Mouse (Mus musculus) brain, embryonic 14.5 days (tissue): ENCODE measurements around the gene Astn1. TPM values are rescaled to one million over a fixed set of nuclear protein-coding genes. Genes with fewer than 3 reads are reported as not detected.

Experiments used
- DNase-seq: peaks from one replicate; pipeline ENCODE4 v3.0.0-alpha.2; 2011; ENCODE audit warnings: low read depth
- CTCF ChIP-seq: fragments of 200-500 bp; IDR thresholded peaks from 2 replicates; pipeline ENCODE4 v1.5.1; 2012; ENCODE audit warnings: inconsistent platforms, mild to moderate bottlenecking, moderate library complexity, borderline replicate concordance; ENCODE audit not compliant: insufficient read depth, insufficient read length; ENCODE audit errors: extremely low read depth
- POLR2A ChIP-seq: fragments of 200-500 bp; IDR thresholded peaks from 2 replicates; pipeline ENCODE4 v1.6.1; 2012; ENCODE audit warnings: mild to moderate bottlenecking, inconsistent platforms, borderline replicate concordance; ENCODE audit not compliant: poor library complexity, insufficient read depth, insufficient read length, severe bottlenecking; ENCODE audit errors: extremely low read depth
- polyA plus RNA-seq: library from polyadenylated mRNA; depleted of rRNA; stranded (reverse); fragments of >200 nt; gene quantifications from 2 replicates; pipeline ENCODE4 v1.2.3, GENCODE M21; 2012

The Astn1 gene
- polyA plus RNA-seq, 1 experiment: 71.3 TPM

DNA sequence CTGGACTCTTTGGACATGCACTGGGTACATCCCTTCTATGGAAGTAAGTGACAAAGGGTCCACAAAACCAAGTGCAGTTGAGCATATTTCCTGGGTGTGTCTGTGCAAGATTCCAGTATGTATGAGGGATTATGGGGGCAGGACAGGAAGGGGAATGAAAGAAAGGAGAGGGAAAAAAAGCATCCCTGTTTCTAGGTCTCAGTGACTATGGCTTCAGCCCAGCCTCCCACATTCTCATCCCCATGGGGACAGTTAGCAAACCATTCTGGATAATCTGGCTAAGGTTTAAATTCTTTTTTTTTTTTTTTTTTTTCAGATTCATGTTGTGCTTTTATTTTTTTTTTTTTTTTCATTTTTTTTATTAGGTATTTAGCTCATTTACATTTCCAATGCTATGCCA, 280.2 kb downstream of the Astn1 start:
- DNase-seq: no peak
- TF ChIP-seq POLR2A: no peak
- TF ChIP-seq CTCF: no peak

DNA sequence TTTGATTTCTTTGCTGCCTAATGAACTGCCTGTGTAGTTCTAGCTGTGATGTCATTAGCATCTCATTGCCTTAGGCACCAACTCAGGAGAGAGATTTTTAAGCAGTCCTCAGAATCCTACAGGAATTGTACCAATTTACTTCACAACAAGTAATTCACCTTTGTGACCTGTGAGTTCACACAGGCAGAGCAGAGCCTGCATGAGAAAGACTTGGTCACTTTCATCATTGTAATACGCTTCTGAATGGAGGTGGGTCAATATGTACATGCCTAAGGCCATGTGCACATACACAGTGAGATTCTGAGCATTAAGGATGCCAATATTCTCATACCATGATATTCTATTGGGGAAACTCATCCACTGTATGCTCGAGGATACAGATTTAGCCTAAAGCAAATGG, 290.7 kb downstream of the Astn1 start:
- peak; percentile 54 for DNase-seq
- TF ChIP-seq POLR2A (no peak), CTCF (no peak)

DNA sequence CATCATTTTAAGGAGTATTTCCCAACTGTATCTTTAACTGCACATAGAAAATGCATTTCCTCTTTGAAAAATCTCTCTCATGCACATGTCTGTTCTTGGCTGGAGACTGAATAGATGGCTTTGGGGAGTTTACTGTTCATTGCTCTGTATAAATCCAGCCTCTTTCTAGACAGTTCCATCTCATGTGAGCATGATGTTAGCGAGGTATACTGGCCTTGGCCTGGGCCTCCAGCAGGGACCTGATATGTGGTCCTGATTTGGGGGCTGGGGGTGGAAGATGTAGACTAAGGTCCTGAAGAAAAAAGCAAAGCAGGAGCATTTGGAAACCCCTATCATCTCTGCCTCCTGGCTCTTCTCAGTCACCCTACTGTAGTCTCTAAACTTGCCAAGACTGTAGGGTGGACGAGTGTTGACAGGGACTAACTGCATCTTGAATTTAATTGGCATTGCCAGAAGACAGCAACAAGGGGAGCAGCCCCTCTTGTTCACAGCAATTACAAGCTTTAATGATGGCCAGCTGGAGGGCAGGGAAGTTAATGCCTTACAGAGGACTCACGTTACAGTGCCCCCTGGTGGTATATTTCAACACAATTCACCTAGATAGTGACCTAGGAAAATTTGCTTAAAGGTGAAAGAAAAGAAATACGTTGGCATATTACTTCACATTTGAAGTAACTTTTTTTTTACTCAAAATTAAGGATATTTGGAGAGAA, 291.9 kb downstream of the Astn1 start:
- TF ChIP-seq POLR2A (no peak), CTCF (peak; percentile 56; the same call in 1 of the 2 replicates)
- peak; percentile 90 for DNase-seq

GRCm38 (mm10) chr1:158654571-158655205, 292.6 kb downstream of the Astn1 start:
- DNase-seq: peak; percentile 80
- peak; percentile 54; the same call in 1 of the 2 replicates for TF ChIP-seq CTCF
- no peak for TF ChIP-seq POLR2A

DNA sequence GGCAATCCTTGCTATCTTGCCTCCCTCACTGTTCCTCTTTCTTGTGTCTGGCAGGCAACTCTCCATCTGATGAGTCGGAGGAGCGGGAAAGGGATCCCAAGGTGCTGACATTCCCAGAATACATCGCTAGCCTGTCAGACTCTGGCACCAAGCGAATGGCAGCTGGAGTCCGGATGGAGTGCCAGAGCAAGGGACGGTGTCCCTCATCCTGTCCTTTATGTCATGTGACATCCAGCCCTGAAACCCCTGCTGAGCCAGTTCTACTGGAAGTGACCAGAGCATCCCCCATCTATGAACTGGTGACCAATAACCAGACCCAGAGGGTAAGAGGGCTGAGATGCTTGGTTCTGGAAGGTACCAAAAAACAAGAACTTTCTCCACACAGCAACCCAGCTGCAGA, 294.9 kb downstream of the Astn1 start:
- DNase-seq: no peak
- TF ChIP-seq CTCF (no peak), POLR2A (no peak)

GRCm38 (mm10) chr1:158666001-158666400, 303.9 kb downstream of the Astn1 start:
- TF ChIP-seq CTCF: no peak
- no peak for TF ChIP-seq POLR2A
- DNase-seq: no peak

GRCm38 (mm10) chr1:158669971-158670592, 308.0 kb downstream of the Astn1 start:
- peak; percentile 82 for DNase-seq
- TF ChIP-seq POLR2A (no peak), CTCF (peak; percentile 75; the same call in 1 of the 2 replicates)

- TF ChIP-seq POLR2A: no peak
- no peak for TF ChIP-seq CTCF
- DNase-seq: no peak
Observed at GRCm38 (mm10) chr1:158687726-158688125, 325.7 kb downstream of the Astn1 start.

- TF ChIP-seq POLR2A (no peak), CTCF (no peak)
- no peak for DNase-seq
Observed at GRCm38 (mm10) chr1:158697423-158697822, 335.4 kb downstream of the Astn1 start.

DNA sequence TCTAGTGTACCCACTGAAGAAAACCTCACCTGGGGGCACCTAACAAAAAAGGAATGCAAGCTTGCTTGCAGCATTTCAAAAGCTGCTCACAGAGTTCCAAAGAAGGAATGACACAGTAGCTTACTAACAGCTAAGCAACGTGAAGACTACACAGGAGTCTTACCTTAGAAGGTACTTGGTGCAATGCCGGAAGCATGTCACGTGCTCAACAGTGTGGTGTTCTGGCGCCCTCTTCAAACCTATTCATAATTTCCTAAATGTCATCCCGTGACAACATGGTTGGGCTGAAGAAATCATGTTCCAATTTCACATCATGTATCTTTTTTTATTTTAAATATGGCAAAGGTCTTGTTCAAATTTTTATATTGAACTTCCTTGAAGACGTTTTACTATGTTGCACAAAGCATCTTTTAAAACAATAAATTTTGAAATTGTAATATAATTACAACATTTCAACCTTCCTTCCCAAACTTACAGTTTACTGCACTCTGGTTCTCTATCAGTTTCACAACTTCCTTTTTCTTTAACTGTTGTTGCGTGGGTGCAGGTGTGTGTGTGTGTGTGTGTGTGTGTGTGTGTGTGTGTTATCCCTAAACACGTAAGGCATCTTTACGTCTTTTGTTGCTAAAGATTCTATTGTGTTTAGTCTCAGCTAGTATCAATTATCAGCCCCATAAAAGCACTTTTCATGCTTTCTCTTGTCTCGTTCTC, 335.9 kb downstream of the Astn1 start:
- no peak for TF ChIP-seq POLR2A
- no peak for TF ChIP-seq CTCF
- DNase-seq: no peak

DNA sequence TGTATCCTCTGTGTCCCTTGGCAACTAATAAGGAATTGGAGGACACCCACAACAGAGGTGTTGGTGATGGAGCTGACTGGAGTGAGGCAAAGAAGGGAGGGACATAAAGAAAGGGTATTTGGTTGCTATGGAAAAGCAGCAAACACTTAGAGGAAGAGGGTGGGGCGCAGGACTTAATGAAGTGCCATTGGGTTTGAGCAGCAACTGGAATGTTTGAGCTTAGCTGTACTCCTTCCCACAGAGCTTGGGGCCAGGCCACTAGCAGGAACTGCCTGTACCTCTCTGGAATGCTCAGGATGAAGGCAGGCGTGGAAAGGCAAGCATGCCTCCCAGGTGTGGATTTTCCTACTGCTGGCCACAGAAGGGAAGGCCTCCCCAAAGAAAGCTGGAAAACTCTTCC, 337.2 kb downstream of the Astn1 start:
- TF ChIP-seq POLR2A: no peak
- TF ChIP-seq CTCF: no peak

More for the DNA sequence above, 337.2 kb downstream of the Astn1 start:
- no peak for DNase-seq
